Mouse (Mus musculus): ENCODE measurements around the gene Gm20388. TPM values are rescaled to one million over a fixed set of nuclear protein-coding genes. Genes with fewer than 3 reads are reported as not detected.

Gene Gm20388
- total and polyA plus RNA-seq, 2 experiments from 2014 or later: 17.3 TPM; not detected in 1

DNA sequence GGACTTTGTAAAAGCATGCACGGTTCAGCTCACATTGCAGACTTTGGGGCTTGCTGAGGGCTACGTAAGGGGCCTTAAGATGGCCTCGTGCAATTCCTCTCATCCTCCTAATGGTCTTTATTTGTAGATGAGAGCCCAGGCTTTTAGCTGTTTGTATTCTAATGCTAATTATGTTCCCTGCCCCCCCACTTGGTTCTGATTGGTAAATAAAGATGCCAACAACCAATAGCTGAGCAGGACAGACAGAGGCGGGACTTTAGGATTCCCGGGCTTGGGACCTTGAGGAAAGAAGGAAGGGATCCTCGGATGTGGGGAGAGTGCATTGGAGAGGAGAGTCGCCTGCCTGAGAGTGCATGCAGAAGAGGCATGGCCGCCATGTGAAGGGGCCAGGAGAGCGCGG, 3849.3 kb downstream of the Gm20388 start:
- no peak overlapping the region for H3K9ac ChIP-seq (replicated peaks; ENCODE audit: low read depth, low read length)
- no peaks in the 10 kb centered on the region for H3K36me3 ChIP-seq (replicated peaks; ENCODE audit: control insufficient read depth, insufficient read depth, low read length)
- DNase-seq (ENCODE audit: low spot score): no peak
- H3K4me2 ChIP-seq (ENCODE audit: low read depth, low read length): no peak overlapping the region
- no peaks in the 10 kb centered on the region for H3K9me3 ChIP-seq (replicated peaks; ENCODE audit: control insufficient read depth, low read length)
- TF ChIP-seq CTCF (IDR thresholded peaks at IDR 0.05; ENCODE audit: low read depth) (no peak), EP300 (IDR thresholded peaks at IDR 0.05; ENCODE audit: low read depth) (no peak)
- whole genome bisulfite sequencing: 23% methylated on average over 10 of the region's 10 CpGs
- no peak overlapping the region for H3K4me3 ChIP-seq (ENCODE audit: low read depth, low read length)
- H3K27me3 ChIP-seq (ENCODE audit: control insufficient read depth, insufficient read depth, low read length): 0 out of 2 replicates have a peak, but pooled peaks cover 11% of the 10 kb centered on the region
- no peak for ATAC-seq (ENCODE audit: insufficient read depth, low read depth)
- no peak overlapping the region for H3K27ac ChIP-seq (ENCODE audit: low read depth)
- no peaks in the 10 kb centered on the region; the same call in none of the 2 replicates for H3K4me1 ChIP-seq (ENCODE audit: control insufficient read depth, insufficient read depth)

DNA sequence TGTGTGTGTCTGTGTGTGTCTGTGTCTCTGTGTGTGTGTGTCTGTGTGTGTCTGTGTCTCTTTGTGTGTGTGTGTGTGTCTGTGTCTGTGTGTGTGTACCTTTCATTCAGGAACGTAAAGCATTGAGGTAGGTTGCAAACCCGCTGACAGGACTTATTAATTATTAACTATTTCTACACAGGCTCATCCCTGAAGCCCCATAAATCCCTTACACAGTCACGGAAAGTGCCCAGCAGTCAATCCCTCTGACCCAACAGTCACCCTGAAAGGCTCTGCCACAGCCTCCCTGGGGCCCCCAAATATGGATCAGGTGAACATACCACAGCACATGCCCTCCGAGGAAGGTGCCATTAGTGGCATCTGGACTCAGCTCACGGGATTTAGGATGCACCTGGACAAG, 3849.9 kb downstream of the Gm20388 start:
- no peak overlapping the region for H3K4me3 ChIP-seq (ENCODE audit: low read depth, low read length)
- H3K4me1 ChIP-seq (ENCODE audit: control insufficient read depth, insufficient read depth): no peaks in the 10 kb centered on the region; the same call in none of the 2 replicates
- H3K9ac ChIP-seq (replicated peaks; ENCODE audit: low read depth, low read length): no peak overlapping the region
- no peak overlapping the region for H3K27ac ChIP-seq (ENCODE audit: low read depth)
- ATAC-seq (ENCODE audit: insufficient read depth, low read depth) (no peak), DNase-seq (ENCODE audit: low spot score) (no peak)
- H3K4me2 ChIP-seq (ENCODE audit: low read depth, low read length): no peak overlapping the region
- H3K9me3 ChIP-seq (replicated peaks; ENCODE audit: control insufficient read depth, low read length): no peaks in the 10 kb centered on the region
- no peaks in the 10 kb centered on the region for H3K36me3 ChIP-seq (replicated peaks; ENCODE audit: control insufficient read depth, insufficient read depth, low read length)
- 0 out of 2 replicates have a peak, but pooled peaks cover 11% of the 10 kb centered on the region for H3K27me3 ChIP-seq (ENCODE audit: control insufficient read depth, insufficient read depth, low read length)
- 78% methylated on average over 5 of the region's 5 CpGs for WGBS
- TF ChIP-seq EP300 (IDR thresholded peaks at IDR 0.05; ENCODE audit: low read depth) (no peak), CTCF (IDR thresholded peaks at IDR 0.05; ENCODE audit: low read depth) (no peak)

DNA sequence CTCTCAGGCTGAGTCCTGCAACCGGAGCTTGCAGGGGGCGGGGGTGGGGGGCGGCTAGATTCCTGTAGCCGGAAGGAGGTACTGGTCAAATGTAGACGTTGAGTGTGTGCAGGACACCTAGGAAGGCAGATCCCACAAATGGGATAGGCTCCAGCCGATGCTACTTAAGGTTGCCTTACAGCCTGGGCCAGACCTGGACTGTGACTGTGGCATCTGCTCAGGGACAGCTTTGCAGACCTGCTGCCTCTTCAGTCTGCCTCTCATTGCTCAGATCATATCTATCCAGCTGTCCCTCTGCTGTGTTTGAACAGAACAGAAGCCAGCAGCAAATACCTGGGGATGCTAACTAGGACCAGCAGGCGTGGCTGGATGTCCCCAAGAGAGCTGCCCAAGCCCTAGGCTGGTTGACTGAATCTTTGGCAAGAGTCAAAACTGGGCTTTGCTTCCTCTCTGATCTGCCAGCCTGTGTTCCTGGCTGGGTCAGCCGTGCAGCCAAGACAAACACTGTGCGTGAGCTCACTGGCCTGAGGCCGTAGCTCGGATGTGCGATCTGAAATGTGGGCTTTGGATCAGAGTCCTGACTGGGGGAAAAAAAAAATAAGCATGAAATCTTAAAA, 3850.7 kb downstream of the Gm20388 start:
- H3K36me3 ChIP-seq (replicated peaks; ENCODE audit: control insufficient read depth, insufficient read depth, low read length): no peaks in the 10 kb centered on the region
- TF ChIP-seq EP300 (IDR thresholded peaks at IDR 0.05; ENCODE audit: low read depth) (no peak), CTCF (IDR thresholded peaks at IDR 0.05; ENCODE audit: low read depth) (no peak)
- ATAC-seq (ENCODE audit: insufficient read depth, low read depth): peak; percentile 44
- no peak overlapping the region for H3K4me3 ChIP-seq (ENCODE audit: low read depth, low read length)
- peak overlapping the region; percentile 30; the same call in 1 of the 2 replicates for H3K27ac ChIP-seq (ENCODE audit: low read depth)
- no peak overlapping the region for H3K4me2 ChIP-seq (ENCODE audit: low read depth, low read length)
- H3K9me3 ChIP-seq (replicated peaks; ENCODE audit: control insufficient read depth, low read length): no peaks in the 10 kb centered on the region
- H3K9ac ChIP-seq (replicated peaks; ENCODE audit: low read depth, low read length): no peak overlapping the region
- 0 out of 2 replicates have a peak, but pooled peaks cover 11% of the 10 kb centered on the region for H3K27me3 ChIP-seq (ENCODE audit: control insufficient read depth, insufficient read depth, low read length)
- DNase-seq (ENCODE audit: low spot score): no peak
- no peaks in the 10 kb centered on the region; the same call in none of the 2 replicates for H3K4me1 ChIP-seq (ENCODE audit: control insufficient read depth, insufficient read depth)
- 55% methylated on average over 12 of the region's 12 CpGs for WGBS

DNA sequence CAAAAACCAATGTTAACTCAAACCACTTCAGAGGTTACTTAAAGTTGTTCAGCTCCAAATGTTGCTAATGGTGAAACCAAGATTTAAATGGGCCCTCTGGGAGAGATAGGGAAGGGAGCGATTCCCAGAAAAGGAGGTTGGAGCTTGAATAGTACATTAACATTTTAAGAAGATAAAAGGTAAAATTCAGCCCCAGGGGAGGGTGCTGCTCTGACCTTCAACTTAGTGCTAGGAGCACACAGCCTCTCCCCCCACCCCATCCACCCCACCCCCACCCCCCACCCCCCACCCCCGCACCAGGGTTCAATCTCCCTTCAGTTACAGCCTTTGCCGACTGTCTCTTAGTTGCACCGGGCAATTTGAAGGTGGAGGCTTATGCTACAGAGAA, 3851.2 kb downstream of the Gm20388 start:
- TF ChIP-seq CTCF (IDR thresholded peaks at IDR 0.05; ENCODE audit: low read depth) (no peak), EP300 (IDR thresholded peaks at IDR 0.05; ENCODE audit: low read depth) (no peak)
- Histone ChIP-seq H3K4me2 (ENCODE audit: low read depth, low read length) (no peak overlapping the region), H3K4me1 (ENCODE audit: control insufficient read depth, insufficient read depth) (no peaks in the 10 kb centered on the region; the same call in none of the 2 replicates), H3K9me3 (replicated peaks; ENCODE audit: control insufficient read depth, low read length) (no peaks in the 10 kb centered on the region), H3K27me3 (ENCODE audit: control insufficient read depth, insufficient read depth, low read length) (0 out of 2 replicates have a peak, but pooled peaks cover 11% of the 10 kb centered on the region), H3K36me3 (replicated peaks; ENCODE audit: control insufficient read depth, insufficient read depth, low read length) (no peaks in the 10 kb centered on the region), H3K4me3 (ENCODE audit: low read depth, low read length) (no peak overlapping the region), H3K9ac (replicated peaks; ENCODE audit: low read depth, low read length) (no peak overlapping the region), H3K27ac (ENCODE audit: low read depth) (peak overlapping the region; percentile 36)
- WGBS: 35% methylated on average over 4 of the region's 4 CpGs
- ATAC-seq (ENCODE audit: insufficient read depth, low read depth) (no peak), DNase-seq (ENCODE audit: low spot score) (no peak)

DNA sequence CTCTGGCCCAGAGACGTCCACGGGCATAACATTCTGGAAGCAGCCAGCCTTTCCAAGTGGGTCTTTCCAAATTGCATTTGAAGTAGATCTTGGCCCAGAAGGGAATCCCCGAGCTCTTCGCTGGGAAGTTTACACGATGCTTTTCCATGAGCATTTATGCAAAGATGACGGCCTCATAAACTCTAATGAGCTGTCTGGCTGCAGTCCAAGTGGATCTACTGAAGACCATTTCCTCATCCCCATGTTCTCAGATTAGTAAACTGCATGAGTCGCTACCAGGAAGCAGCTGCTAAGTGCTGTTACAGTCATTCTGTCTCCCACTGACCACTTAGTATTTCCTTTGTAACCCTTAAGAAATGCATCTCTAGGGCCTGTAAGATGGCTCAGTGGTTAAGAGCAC, 3852.7 kb downstream of the Gm20388 start:
- WGBS: 38% methylated on average over 7 of the region's 7 CpGs
- peak overlapping the region; percentile 48 for H3K27ac ChIP-seq (ENCODE audit: low read depth)

More for the DNA sequence above, 3852.7 kb downstream of the Gm20388 start:
- Histone ChIP-seq H3K4me3 (ENCODE audit: low read depth, low read length) (no peak overlapping the region), H3K9me3 (replicated peaks; ENCODE audit: control insufficient read depth, low read length) (no peaks in the 10 kb centered on the region), H3K4me2 (ENCODE audit: low read depth, low read length) (no peak overlapping the region), H3K27me3 (ENCODE audit: control insufficient read depth, insufficient read depth, low read length) (0 out of 2 replicates have a peak, but pooled peaks cover 11% of the 10 kb centered on the region), H3K9ac (replicated peaks; ENCODE audit: low read depth, low read length) (no peak overlapping the region), H3K36me3 (replicated peaks; ENCODE audit: control insufficient read depth, insufficient read depth, low read length) (no peaks in the 10 kb centered on the region), H3K4me1 (ENCODE audit: control insufficient read depth, insufficient read depth) (no peaks in the 10 kb centered on the region; the same call in none of the 2 replicates)
- DNase-seq (ENCODE audit: low spot score): peak; percentile 52
- TF ChIP-seq EP300 (IDR thresholded peaks at IDR 0.05; ENCODE audit: low read depth): no peak
- no peak for TF ChIP-seq CTCF (IDR thresholded peaks at IDR 0.05; ENCODE audit: low read depth)
- peak; percentile 25; the same call in 1 of the 2 replicates for ATAC-seq (ENCODE audit: insufficient read depth, low read depth)
